Mouse (Mus musculus) liver, adult 2 months (tissue): Measurements from ENCODE around the gene St3gal5.

Experiments used
- CTCF ChIP-seq: fragments of 200-500 bp; IDR thresholded peaks from 2 replicates; pipeline ENCODE4 v1.5.1; 2011; ENCODE audit warnings: low read depth, low read length, control low read depth
- POLR2A ChIP-seq: fragments of 200-500 bp; IDR thresholded peaks from 2 replicates; pipeline ENCODE4 v1.6.1; 2011; ENCODE audit warnings: low read length, control low read depth; ENCODE audit not compliant: insufficient read depth; ENCODE audit errors: extremely low read depth

DNA sequence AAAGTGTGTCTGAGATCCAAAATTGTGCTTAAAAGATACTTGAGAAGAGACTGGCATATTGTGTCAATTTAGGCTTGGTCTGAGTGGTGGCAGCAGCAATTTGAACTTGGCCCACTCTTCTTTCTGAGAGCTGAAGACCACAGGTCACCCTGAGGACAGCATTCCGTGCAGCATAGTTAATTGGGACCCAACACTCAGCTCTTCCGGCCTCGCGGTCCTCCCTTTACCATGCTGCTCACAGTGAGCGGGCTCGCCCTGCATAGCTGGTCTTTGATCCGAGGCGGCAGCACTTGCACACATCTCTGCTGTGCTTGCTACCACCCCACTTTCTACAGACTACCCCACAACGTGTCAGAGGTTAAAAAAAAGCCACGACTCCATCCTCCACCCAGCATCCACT lies 39.2 kb downstream of the St3gal5 start:
- no peak for TF ChIP-seq POLR2A
- TF ChIP-seq CTCF: no peak
